Mouse (Mus musculus): ENCODE measurements around the gene Rsph4a. TPM values are rescaled to one million over a fixed set of nuclear protein-coding genes. Genes with fewer than 3 reads are reported as not detected.
A peak's percentile ranks its signal among the peaks of the same experiment; 100 is the strongest.
"Not testable (repeated sequence)": the region's sequence is repeated elsewhere in the genome, so short reads cannot be mapped to it uniquely, and the experiment has no call there.

The Rsph4a gene
- 0.39 and 0.94 TPM in 2 replicates for polyA plus RNA-seq (2014; fragmentation: Nextera tagmentation; extraction: Ambion mirVana)

DNA sequence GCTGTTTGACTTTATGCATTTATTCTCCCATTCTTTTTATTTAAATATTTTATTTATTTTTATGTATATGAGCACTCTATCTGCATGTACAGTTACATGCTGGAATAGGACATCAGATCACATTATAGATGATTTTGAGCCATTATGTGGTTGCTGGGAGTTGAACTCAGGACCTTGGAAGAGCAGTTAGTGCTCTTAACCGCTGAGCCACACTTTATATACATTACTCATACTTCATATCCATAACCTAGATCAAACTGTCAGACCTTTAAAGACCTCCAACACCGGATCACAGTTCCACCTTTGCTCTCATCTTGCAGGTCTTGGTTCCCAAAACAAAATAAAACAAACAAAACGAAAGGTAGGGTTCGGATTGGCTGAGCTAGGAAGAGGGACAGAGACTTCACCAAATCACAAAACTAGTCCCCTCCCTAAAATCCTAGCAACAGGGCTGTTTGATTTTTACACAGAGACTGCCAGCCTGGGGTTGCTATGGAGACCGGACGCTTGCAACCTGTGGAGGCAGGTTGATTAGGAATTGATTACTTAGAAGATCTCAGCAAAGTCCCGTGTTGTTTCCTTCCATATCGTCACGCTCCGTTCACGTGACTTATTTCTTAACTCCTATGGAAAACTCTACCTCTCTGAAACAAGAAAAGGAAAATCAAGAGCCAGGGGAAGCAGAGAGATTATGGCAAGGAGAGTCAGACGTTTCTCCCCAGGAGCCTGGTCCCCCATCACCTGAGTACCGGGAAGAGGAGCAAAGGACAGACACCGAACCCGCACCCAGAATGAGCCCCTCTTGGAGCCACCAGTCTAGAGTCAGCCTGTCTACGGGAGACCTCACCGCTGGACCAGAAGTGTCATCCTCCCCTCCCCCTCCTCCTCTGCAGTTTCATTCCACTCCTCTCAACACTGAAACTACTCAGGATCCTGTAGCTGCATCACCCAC is at the start of gene Rsph4a:
Rsph4a (plus strand) TSS at position 582 of the 952 bp plus-strand sequence.
- Histone ChIP-seq H3K9ac (ENCODE audit: low read length) (peak within 1 kb of the TSS; percentile 4; the same call in 1 of the 2 replicates), H3K27ac (ENCODE audit: low read depth, low read length) (no peak within 1 kb of the TSS), H3K4me1 (ENCODE audit: control insufficient read depth, insufficient read depth, low read length) (no peaks in the 10 kb centered on the region), H3K4me2 (ENCODE audit: low read length) (peak within 1 kb of the TSS; percentile 52), H3K4me3 (ENCODE audit: low read depth, low read length) (peak within 1 kb of the TSS; percentile 32), H3K27me3 (replicated peaks; ENCODE audit: control insufficient read depth, insufficient read depth, low read length) (no peaks in the 10 kb centered on the region), H3K9me3 (replicated peaks; ENCODE audit: control insufficient read depth, low read length) (no peaks in the 10 kb centered on the region), H3K36me3 (ENCODE audit: control insufficient read depth, insufficient read depth, low read length) (no peaks in the 10 kb centered on the region)
- 7% methylated on average over 17 of the region's 17 CpGs for WGBS
- ATAC-seq (peak; percentile 99), DNase-seq (ENCODE audit: low spot score) (peak; percentile 89)

DNA sequence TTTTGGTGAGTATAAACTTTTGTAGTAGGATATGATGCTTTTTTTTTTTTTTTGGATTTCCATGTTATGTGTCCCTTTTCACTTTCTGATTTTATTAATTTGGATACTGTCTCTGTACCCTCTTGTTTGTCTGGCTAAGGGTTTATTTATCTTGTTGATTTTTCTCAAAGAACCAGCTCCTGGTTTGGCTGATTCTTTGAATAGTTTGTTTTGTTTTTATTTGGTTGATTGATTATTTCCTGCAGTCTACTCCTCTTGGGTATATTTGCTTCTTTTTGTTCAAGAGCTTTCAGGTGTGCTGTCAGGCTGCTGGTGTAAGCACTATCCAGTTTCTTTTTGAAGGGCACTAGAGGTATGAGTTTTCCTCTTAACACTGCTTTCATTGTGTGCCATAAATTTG is 47.5 kb upstream of the Rsph4a start, which contains the start of gene Sult3a1:
Sult3a1 (plus strand) TSS at position 301 of the 400 bp plus-strand sequence.
- DNase-seq (ENCODE audit: low spot score): no peak
- Histone ChIP-seq H3K36me3 (ENCODE audit: control insufficient read depth, insufficient read depth, low read length) (no peaks in the 10 kb centered on the region), H3K4me3 (ENCODE audit: low read depth, low read length) (no peak within 1 kb of the TSS), H3K9ac (ENCODE audit: low read length) (no peak within 1 kb of the TSS), H3K4me2 (ENCODE audit: low read length) (no peak within 1 kb of the TSS), H3K27ac (ENCODE audit: low read depth, low read length) (no peak within 1 kb of the TSS), H3K9me3 (replicated peaks; ENCODE audit: control insufficient read depth, low read length) (no peaks in the 10 kb centered on the region), H3K27me3 (replicated peaks; ENCODE audit: control insufficient read depth, insufficient read depth, low read length) (no peaks in the 10 kb centered on the region), H3K4me1 (ENCODE audit: control insufficient read depth, insufficient read depth, low read length) (no peaks in the 10 kb centered on the region)
- ATAC-seq: no peak

DNA sequence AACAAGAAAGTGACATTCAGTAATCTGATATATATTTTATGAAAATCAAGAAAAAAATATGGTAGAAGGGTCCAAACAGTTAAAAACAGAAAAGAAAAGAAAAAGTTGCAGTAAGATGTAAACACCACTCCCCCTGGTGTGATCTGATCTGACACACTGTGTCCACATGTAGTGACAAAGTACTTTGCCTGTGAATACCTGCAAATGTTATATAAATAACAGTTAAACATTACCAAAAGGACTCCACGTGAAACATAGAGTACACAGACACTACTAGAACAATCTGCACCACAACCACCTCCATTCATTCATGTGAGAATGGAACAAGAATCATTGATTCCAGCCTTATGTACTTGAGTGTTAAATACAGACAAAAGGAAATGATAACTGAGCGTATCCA is 38.9 kb upstream of the Rsph4a start:
- Histone ChIP-seq H3K9me3 (replicated peaks; ENCODE audit: control insufficient read depth, low read length) (no peaks in the 10 kb centered on the region), H3K36me3 (ENCODE audit: control insufficient read depth, insufficient read depth, low read length) (no peaks in the 10 kb centered on the region), H3K27ac (ENCODE audit: low read depth, low read length) (no peak overlapping the region), H3K27me3 (replicated peaks; ENCODE audit: control insufficient read depth, insufficient read depth, low read length) (no peaks in the 10 kb centered on the region), H3K4me2 (ENCODE audit: low read length) (no peak overlapping the region), H3K4me1 (ENCODE audit: control insufficient read depth, insufficient read depth, low read length) (no peaks in the 10 kb centered on the region), H3K9ac (ENCODE audit: low read length) (no peak overlapping the region), H3K4me3 (ENCODE audit: low read depth, low read length) (no peak overlapping the region)
- DNase-seq (ENCODE audit: low spot score) (no peak), ATAC-seq (no peak)
- 89% methylated on average over 2 of the region's 2 CpGs for WGBS

DNA sequence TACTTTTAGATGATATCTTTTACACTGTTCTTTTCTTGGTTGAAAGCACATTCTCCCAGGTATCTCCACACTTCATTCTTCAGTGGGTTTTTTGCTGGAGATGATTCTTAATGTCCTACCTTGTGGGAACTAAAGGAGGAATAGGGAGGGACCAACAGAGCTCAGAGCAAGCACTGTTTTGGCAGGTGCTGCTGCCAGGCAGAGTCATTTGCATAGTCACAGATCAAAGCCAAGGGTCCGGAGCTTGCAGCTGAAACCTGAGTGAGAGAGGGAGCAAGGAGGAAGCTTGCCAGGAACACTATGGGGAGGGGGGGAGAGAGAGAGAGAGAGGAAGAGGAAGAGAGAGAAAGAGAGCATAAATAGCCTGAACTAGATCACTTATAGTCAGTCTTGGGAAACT is 34.5 kb upstream of the Rsph4a start:
- WGBS: 16% methylated on average over 1 of the region's 1 CpGs
- ATAC-seq: no peak
- no peaks in the 10 kb centered on the region for H3K9me3 ChIP-seq (replicated peaks; ENCODE audit: control insufficient read depth, low read length)
- H3K9ac ChIP-seq (ENCODE audit: low read length): no peak overlapping the region
- H3K27ac ChIP-seq (ENCODE audit: low read depth, low read length): no peak overlapping the region
- H3K36me3 ChIP-seq (ENCODE audit: control insufficient read depth, insufficient read depth, low read length): no peaks in the 10 kb centered on the region
- H3K27me3 ChIP-seq (replicated peaks; ENCODE audit: control insufficient read depth, insufficient read depth, low read length): no peaks in the 10 kb centered on the region
- DNase-seq (ENCODE audit: low spot score): no peak
- H3K4me1 ChIP-seq (ENCODE audit: control insufficient read depth, insufficient read depth, low read length): no peaks in the 10 kb centered on the region
- no peak overlapping the region for H3K4me2 ChIP-seq (ENCODE audit: low read length)
- no peak overlapping the region for H3K4me3 ChIP-seq (ENCODE audit: low read depth, low read length)

DNA sequence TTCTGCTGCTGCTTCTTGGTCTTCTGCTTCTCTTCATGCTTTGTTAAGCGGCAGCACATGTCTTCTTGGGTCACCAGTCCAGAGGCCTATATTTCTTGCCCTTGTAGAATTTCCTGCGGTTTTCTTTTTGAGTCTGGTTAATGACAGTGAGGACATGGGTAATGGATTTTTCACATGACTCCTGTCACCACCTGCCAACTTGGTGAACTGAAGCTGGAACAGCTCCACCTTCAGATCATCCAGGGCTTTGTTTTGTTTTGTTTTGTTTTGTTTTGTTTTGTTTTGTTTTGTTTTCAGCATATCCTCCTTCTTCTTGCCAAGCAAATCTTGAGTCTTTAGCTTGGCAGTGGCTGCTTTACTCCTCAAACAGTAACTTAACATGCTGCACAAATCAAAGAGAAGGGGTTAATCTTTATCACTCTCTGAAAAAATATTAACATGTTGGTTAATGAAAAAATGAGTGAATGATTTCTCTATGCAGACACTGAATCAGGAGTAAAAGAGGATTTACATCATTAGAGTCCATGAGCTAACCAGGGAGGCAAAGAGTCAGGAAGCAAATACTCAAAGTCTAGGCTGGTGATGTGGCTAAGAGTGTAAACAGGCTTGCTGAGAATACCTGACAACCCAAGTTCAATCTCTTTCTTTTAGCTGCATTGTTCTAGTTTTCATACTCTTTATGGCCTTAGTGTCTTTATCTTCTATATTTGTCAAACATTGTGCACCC is 32.1 kb upstream of the Rsph4a start:
- H3K4me1 ChIP-seq (ENCODE audit: control insufficient read depth, insufficient read depth, low read length): no peaks in the 10 kb centered on the region
- H3K27me3 ChIP-seq (replicated peaks; ENCODE audit: control insufficient read depth, insufficient read depth, low read length): no peaks in the 10 kb centered on the region
- H3K4me3 ChIP-seq (ENCODE audit: low read depth, low read length): no peak overlapping the region
- H3K4me2 ChIP-seq (ENCODE audit: low read length): no peak overlapping the region
- WGBS: 91% methylated on average over 2 of the region's 2 CpGs
- H3K27ac ChIP-seq (ENCODE audit: low read depth, low read length): no peak overlapping the region
- no peaks in the 10 kb centered on the region for H3K36me3 ChIP-seq (ENCODE audit: control insufficient read depth, insufficient read depth, low read length)
- no peaks in the 10 kb centered on the region for H3K9me3 ChIP-seq (replicated peaks; ENCODE audit: control insufficient read depth, low read length)
- no peak overlapping the region for H3K9ac ChIP-seq (ENCODE audit: low read length)
- ATAC-seq (no peak), DNase-seq (ENCODE audit: low spot score) (no peak)

DNA sequence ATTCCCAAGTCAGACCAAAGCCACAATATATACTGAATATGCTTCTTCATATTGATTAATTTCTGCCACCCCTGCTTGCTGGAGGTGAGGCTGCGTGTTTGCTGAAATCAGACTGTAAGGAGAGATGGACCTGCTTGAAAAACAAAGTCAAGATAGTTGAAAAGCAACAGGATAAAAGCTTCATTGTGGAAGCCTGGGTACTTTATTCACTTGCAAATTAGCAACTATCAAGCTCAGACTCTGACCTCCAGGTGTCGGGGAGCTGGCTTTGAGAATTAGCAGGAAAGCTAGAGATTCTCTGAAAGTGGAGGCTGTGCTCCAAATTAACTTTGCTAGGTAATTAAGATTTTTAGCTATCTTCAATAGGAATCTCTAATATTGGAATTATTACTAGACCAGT is 22.5 kb upstream of the Rsph4a start:
- not testable (repeated sequence) for H3K9ac ChIP-seq (ENCODE audit: low read length); H3K27me3 ChIP-seq (replicated peaks; ENCODE audit: control insufficient read depth, insufficient read depth, low read length); H3K4me3 ChIP-seq (ENCODE audit: low read depth, low read length); H3K36me3 ChIP-seq (ENCODE audit: control insufficient read depth, insufficient read depth, low read length); H3K4me1 ChIP-seq (ENCODE audit: control insufficient read depth, insufficient read depth, low read length); H3K9me3 ChIP-seq (replicated peaks; ENCODE audit: control insufficient read depth, low read length); H3K27ac ChIP-seq (ENCODE audit: low read depth, low read length); DNase-seq (ENCODE audit: low spot score); H3K4me2 ChIP-seq (ENCODE audit: low read length); ATAC-seq
- 78% methylated on average over 2 of the region's 2 CpGs for WGBS

DNA sequence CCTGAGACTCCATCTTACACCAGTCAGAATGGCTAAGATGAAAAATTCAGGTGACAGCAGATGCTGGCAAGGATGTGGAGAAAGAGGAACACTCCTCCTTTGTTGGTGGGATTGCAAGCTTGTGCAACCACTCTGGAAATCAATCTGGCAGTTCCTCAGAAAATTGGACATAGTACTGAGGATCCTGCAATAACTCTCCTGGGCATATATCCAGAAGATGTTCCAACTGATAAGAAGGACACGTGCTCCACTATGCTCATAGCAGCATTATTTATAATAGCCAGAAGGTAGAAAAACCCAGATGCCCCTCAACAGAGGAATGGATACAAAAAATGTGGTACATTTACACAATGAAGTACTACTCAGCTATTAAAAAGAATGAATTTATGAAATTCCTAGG is 3.4 kb upstream of the Rsph4a start:
- not testable (repeated sequence) for DNase-seq (ENCODE audit: low spot score); H3K4me1 ChIP-seq (ENCODE audit: control insufficient read depth, insufficient read depth, low read length); H3K27ac ChIP-seq (ENCODE audit: low read depth, low read length); ATAC-seq; H3K27me3 ChIP-seq (replicated peaks; ENCODE audit: control insufficient read depth, insufficient read depth, low read length); H3K36me3 ChIP-seq (ENCODE audit: control insufficient read depth, insufficient read depth, low read length); H3K9me3 ChIP-seq (replicated peaks; ENCODE audit: control insufficient read depth, low read length); H3K4me2 ChIP-seq (ENCODE audit: low read length); H3K9ac ChIP-seq (ENCODE audit: low read length); H3K4me3 ChIP-seq (ENCODE audit: low read depth, low read length)
- WGBS: 87% methylated on average over 1 of the region's 1 CpGs

DNA sequence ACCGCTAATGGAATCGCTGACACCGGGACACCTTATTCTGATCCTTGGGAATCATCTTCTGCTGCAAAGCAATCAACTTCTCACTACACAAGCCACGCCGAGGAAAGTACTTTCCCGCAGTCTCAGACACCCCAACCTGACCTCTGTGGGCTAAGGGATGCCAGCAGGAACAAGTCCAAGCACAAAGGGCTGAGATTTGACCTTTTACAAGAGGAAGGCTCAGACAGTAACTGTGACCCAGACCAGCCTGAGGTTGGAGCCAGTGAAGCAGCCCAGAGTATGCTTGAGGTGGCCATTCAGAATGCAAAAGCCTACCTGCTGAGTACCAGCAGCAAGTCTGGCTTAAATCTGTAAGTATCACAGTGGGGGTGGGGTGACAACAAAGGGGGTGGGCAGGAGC is 578 bp downstream of the Rsph4a start:
- Histone ChIP-seq H3K9me3 (replicated peaks; ENCODE audit: control insufficient read depth, low read length) (no peaks in the 10 kb centered on the region), H3K27ac (ENCODE audit: low read depth, low read length) (no peak overlapping the region), H3K4me2 (ENCODE audit: low read length) (peak overlapping the region; percentile 52), H3K9ac (ENCODE audit: low read length) (no peak overlapping the region), H3K27me3 (replicated peaks; ENCODE audit: control insufficient read depth, insufficient read depth, low read length) (no peaks in the 10 kb centered on the region), H3K36me3 (ENCODE audit: control insufficient read depth, insufficient read depth, low read length) (no peaks in the 10 kb centered on the region), H3K4me1 (ENCODE audit: control insufficient read depth, insufficient read depth, low read length) (no peaks in the 10 kb centered on the region), H3K4me3 (ENCODE audit: low read depth, low read length) (peak overlapping the region; percentile 32)
- peak; percentile 24; the same call in 1 of the 2 replicates for ATAC-seq
- 3% methylated on average over 6 of the region's 6 CpGs for WGBS
- DNase-seq (ENCODE audit: low spot score): no peak

DNA sequence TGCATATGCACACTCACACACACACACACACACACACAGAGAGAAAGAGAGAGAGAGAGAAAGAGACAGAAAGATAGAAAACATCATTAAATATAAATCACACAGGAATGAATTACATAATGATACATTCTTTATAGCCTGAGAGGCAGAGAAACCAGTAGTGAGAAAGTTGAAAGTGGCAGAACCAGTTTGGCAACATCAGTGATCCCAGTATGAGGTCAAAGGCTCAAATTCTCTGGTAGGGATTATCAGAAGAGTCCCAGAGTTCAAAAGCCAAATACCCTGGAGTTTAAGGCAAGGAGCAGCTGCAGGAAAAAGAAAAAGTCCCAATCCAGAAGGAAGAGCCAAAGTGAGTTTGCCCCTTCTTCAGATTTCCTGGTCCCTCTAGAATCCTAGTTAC is 35.8 kb downstream of the Rsph4a start:
- DNase-seq (ENCODE audit: low spot score) (no peak), ATAC-seq (no peak)
- H3K9me3 ChIP-seq (replicated peaks; ENCODE audit: control insufficient read depth, low read length): no peaks in the 10 kb centered on the region
- H3K4me3 ChIP-seq (ENCODE audit: low read depth, low read length): no peak overlapping the region
- H3K4me2 ChIP-seq (ENCODE audit: low read length): no peak overlapping the region
- no peaks in the 10 kb centered on the region for H3K4me1 ChIP-seq (ENCODE audit: control insufficient read depth, insufficient read depth, low read length)
- peaks cover 43% of the 10 kb centered on the region for H3K36me3 ChIP-seq (ENCODE audit: control insufficient read depth, insufficient read depth, low read length)
- H3K9ac ChIP-seq (ENCODE audit: low read length): no peak overlapping the region
- no peaks in the 10 kb centered on the region for H3K27me3 ChIP-seq (replicated peaks; ENCODE audit: control insufficient read depth, insufficient read depth, low read length)
- no peak overlapping the region for H3K27ac ChIP-seq (ENCODE audit: low read depth, low read length)
